Mouse (Mus musculus): ENCODE data around the gene Hapln4.

- TF ChIP-seq CTCF (IDR thresholded peaks at IDR 0.05; ENCODE audit: borderline replicate concordance, insufficient read depth, low read depth, low read length) (no peak), POLR2A (IDR thresholded peaks at IDR 0.05; ENCODE audit: borderline replicate concordance, insufficient read depth, low read length) (no peak)
These were observed 1.3 kb upstream of the Hapln4 start for GRCm38 (mm10) chr8:70081976-70082375.
